Mouse (Mus musculus) MEL (cell line): ENCODE results near the gene Ms4a6d. TPM values are rescaled to one million over a fixed set of nuclear protein-coding genes. Genes with fewer than 3 reads are reported as not detected.
"Not testable (repeated sequence)": the region's sequence is repeated elsewhere in the genome, so short reads cannot be mapped to it uniquely, and the experiment has no call there.

Source experiments
- DNase-seq: peaks from one replicate; pipeline ENCODE4 v3.0.0; 2011; ENCODE audit warnings: low read depth, low spot score
- H3K27ac ChIP-seq: 2 replicates; pipeline ENCODE4 v1.5.1; 2012; ENCODE audit warnings: low read depth, mild to moderate bottlenecking, control low read depth, low read length, moderate library complexity; ENCODE audit not compliant: control insufficient read depth
- H3K27me3 ChIP-seq, 2 experiments: fragments of 150-350 bp in 1 of 2; sonication (generic) in 1 of 2; 2 replicates each; pipeline ENCODE4 v1.6.1; 2012; ENCODE audit warnings: low read length in 2 of 2, mild to moderate bottlenecking in 2 of 2, improper control_type of control experiment in 1 of 2, moderate library complexity in 1 of 2; ENCODE audit not compliant: insufficient read depth in 2 of 2, control insufficient read depth in 1 of 2
- H3K36me3 ChIP-seq, 2 experiments: 2 replicates each; pipeline ENCODE4 v1.6.1; 2012 to 2014; ENCODE audit warnings: low read length in 2 of 2, improper control_type of control experiment in 1 of 2, inconsistent platforms in 1 of 2, mild to moderate bottlenecking in 1 of 2; ENCODE audit not compliant: insufficient read depth in 2 of 2, control insufficient read depth in 1 of 2
- H3K4me1 ChIP-seq, 2 experiments: fragments of 150-350 bp in 1 of 2; sonication (generic) in 1 of 2; 2 replicates each; pipeline ENCODE4 v1.6.1; 2012; ENCODE audit warnings: low read length in 2 of 2, improper control_type of control experiment in 1 of 2, mild to moderate bottlenecking in 1 of 2; ENCODE audit not compliant: insufficient read depth in 2 of 2, control insufficient read depth in 1 of 2
- H3K4me3 ChIP-seq, 2 experiments: fragments of 150-350 bp in 1 of 2; sonication (generic) in 1 of 2; 2 replicates each; pipeline ENCODE4 v1.5.1; 2012; ENCODE audit warnings: low read depth in 2 of 2, low read length in 2 of 2, mild to moderate bottlenecking in 2 of 2, moderate library complexity in 2 of 2, control low read depth in 1 of 2, improper control_type of control experiment in 1 of 2; ENCODE audit not compliant: control insufficient read depth in 1 of 2, insufficient read depth in 1 of 2
- H3K79me2 ChIP-seq: 2 replicates; pipeline ENCODE4 v1.6.1; 2012; ENCODE audit warnings: mild to moderate bottlenecking, low read length, moderate library complexity; ENCODE audit not compliant: control insufficient read depth, poor library complexity, insufficient read depth
- H3K9ac ChIP-seq: 2 replicates; pipeline ENCODE4 v1.6.1; 2012; ENCODE audit warnings: low read depth, mild to moderate bottlenecking, control low read depth, low read length, moderate library complexity; ENCODE audit not compliant: control insufficient read depth, poor library complexity, severe bottlenecking
- H3K9me3 ChIP-seq: fragments of 150-350 bp; sonication (generic); replicated peaks from 2 replicates; pipeline ENCODE4 v1.6.1; 2012; ENCODE audit warnings: mild to moderate bottlenecking, low read length, improper control_type of control experiment, moderate library complexity; ENCODE audit not compliant: insufficient read depth
- BHLHE40 ChIP-seq: IDR thresholded peaks from 2 replicates; pipeline ENCODE4 v1.6.1; 2012; ENCODE audit warnings: low read depth, mild to moderate bottlenecking, inconsistent platforms, low read length, improper control_type of control experiment, borderline replicate concordance
- CHD2 ChIP-seq: IDR thresholded peaks from 2 replicates; pipeline ENCODE4 v1.6.1; 2011; ENCODE audit warnings: low read length, improper control_type of control experiment
- CTCF ChIP-seq, 3 experiments: IDR thresholded peaks in 2 of 3; conservative IDR thresholded peaks in 1 of 3; 2 replicates each; pipeline ENCODE4 v1.5.1; 2011 to 2012; ENCODE audit warnings: low read length in 3 of 3, low read depth in 2 of 3, mild to moderate bottlenecking in 2 of 3, improper control_type of control experiment in 1 of 3, inconsistent platforms in 1 of 3, mixed read lengths in 1 of 3, moderate library complexity in 1 of 3; ENCODE audit not compliant: control insufficient read depth in 1 of 3, insufficient read depth in 1 of 3, poor library complexity in 1 of 3, severe bottlenecking in 1 of 3
- E2F4 ChIP-seq: IDR thresholded peaks from 2 replicates; pipeline ENCODE4 v1.6.1; 2011; ENCODE audit warnings: low read depth, low read length, improper control_type of control experiment, borderline replicate concordance
- ETS1 ChIP-seq: IDR thresholded peaks from 2 replicates; pipeline ENCODE4 v1.6.1; 2012; ENCODE audit warnings: low read depth, mild to moderate bottlenecking, inconsistent platforms, low read length, improper control_type of control experiment, moderate library complexity
- GABPA ChIP-seq: IDR thresholded peaks from 2 replicates; pipeline ENCODE4 v1.6.1; 2012; ENCODE audit warnings: low read depth, mild to moderate bottlenecking, inconsistent platforms, low read length, improper control_type of control experiment, moderate library complexity
- JUND ChIP-seq: IDR thresholded peaks from 2 replicates; pipeline ENCODE4 v1.6.1; 2011; ENCODE audit warnings: low read depth, mild to moderate bottlenecking, improper control_type of control experiment, low read length
- KAT2A ChIP-seq: conservative IDR thresholded peaks from 2 replicates; pipeline ENCODE4 v1.6.1; 2012; ENCODE audit warnings: low read depth, low read length, improper control_type of control experiment, inconsistent platforms
- MAFK ChIP-seq: IDR thresholded peaks from 2 replicates; pipeline ENCODE4 v1.6.1; 2011; ENCODE audit warnings: low read depth, mild to moderate bottlenecking, low read length, improper control_type of control experiment, borderline replicate concordance
- MEF2A ChIP-seq: IDR thresholded peaks from 2 replicates; pipeline ENCODE4 v1.6.1; 2014; ENCODE audit warnings: low read depth, mild to moderate bottlenecking, inconsistent platforms, low read length, improper control_type of control experiment; ENCODE audit not compliant: poor library complexity, insufficient replicate concordance, severe bottlenecking; ENCODE audit errors: extremely low read depth
- POLR2A ChIP-seq, 2 experiments: IDR thresholded peaks; 2 replicates each; pipeline ENCODE4 v1.6.1; 2011 to 2012; ENCODE audit warnings: low read length in 2 of 2, mild to moderate bottlenecking in 2 of 2, control low read depth in 1 of 2, improper control_type of control experiment in 1 of 2, low read depth in 1 of 2, moderate library complexity in 1 of 2; ENCODE audit not compliant: control insufficient read depth in 1 of 2, insufficient read depth in 1 of 2, poor library complexity in 1 of 2
- RAD21 ChIP-seq: IDR thresholded peaks from 2 replicates; pipeline ENCODE4 v1.6.1; 2011; ENCODE audit warnings: mild to moderate bottlenecking, low read depth, low read length, improper control_type of control experiment
- TBP ChIP-seq: IDR thresholded peaks from 2 replicates; pipeline ENCODE4 v1.8.0; 2011; ENCODE audit warnings: low read depth, low read length, improper control_type of control experiment
- USF1 ChIP-seq: IDR thresholded peaks from 2 replicates; pipeline ENCODE4 v1.6.1; 2014; ENCODE audit warnings: low read depth, mild to moderate bottlenecking, inconsistent platforms, low read length, improper control_type of control experiment, moderate library complexity
- USF2 ChIP-seq, 2 experiments: IDR thresholded peaks; 2 replicates each; pipeline ENCODE4 v1.6.1; 2011 to 2012; ENCODE audit warnings: improper control_type of control experiment in 2 of 2, low read length in 2 of 2, borderline replicate concordance in 1 of 2, inconsistent platforms in 1 of 2, low read depth in 1 of 2, mild to moderate bottlenecking in 1 of 2; ENCODE audit not compliant: insufficient read depth in 1 of 2
- ZMIZ1 ChIP-seq: IDR thresholded peaks from 2 replicates; pipeline ENCODE4 v1.6.1; 2012; ENCODE audit warnings: low read depth, mild to moderate bottlenecking, inconsistent platforms, low read length, improper control_type of control experiment, moderate library complexity
- ZNF384 ChIP-seq: IDR thresholded peaks from 2 replicates; pipeline ENCODE4 v1.6.1; 2012; ENCODE audit warnings: low read depth, mild to moderate bottlenecking, inconsistent platforms, low read length, improper control_type of control experiment
- polyA plus RNA-seq, 2 experiments: library from polyadenylated mRNA; stranded (reverse) in 1 of 2; unstranded in 1 of 2; fragments of >175 nt in 1 of 2; fragments of >200 nt in 1 of 2; gene quantifications; 2 replicates each; pipeline versions ENCODE4 v1.2.1 to v1.2.4; 2012; ENCODE audit warnings: low replicate concordance in 2 of 2, low read depth in 1 of 2; ENCODE audit not compliant: insufficient read length in 2 of 2, insufficient read depth in 1 of 2, missing spikeins in 1 of 2
- total RNA-seq: library from RNA; depleted of rRNA; stranded (reverse); fragments of 300-350 nt; gene quantifications from 2 replicates; pipeline ENCODE4 v1.2.3, GENCODE M21; 2012

The Ms4a6d gene
- total and polyA plus RNA-seq, 3 experiments = not detected

DNA sequence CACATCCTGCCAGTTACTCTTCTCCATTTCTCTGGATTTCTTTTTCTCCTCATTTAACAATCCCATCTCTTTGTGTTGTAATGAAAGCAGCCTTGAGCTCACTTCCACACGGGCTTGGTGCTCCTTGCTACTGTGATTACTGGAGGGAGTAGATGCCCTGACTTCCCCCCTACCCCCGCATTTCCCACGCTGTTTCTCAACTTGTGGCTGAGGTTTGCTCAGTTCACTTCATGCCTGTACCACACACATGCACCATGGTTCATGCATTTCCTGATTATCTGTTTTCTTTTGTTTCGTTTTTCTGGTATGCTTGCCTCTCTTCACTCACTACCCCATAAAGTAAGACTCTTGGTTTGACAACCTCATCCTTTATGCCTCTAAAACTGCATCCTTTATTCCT is 15.4 kb downstream of the Ms4a6d start:
- no peaks in the 10 kb centered on the region; a peak in 2 of 4 replicates for H3K27me3 ChIP-seq
- H3K9ac ChIP-seq = no peak overlapping the region
- no peaks in the 10 kb centered on the region for H3K9me3 ChIP-seq
- no peaks in the 10 kb centered on the region for H3K79me2 ChIP-seq
- H3K4me3 ChIP-seq = no peak overlapping the region
- DNase-seq = no peak
- H3K27ac ChIP-seq = no peak overlapping the region
- no peaks in the 10 kb centered on the region for H3K4me1 ChIP-seq
- TF ChIP-seq USF1 (no peak), CHD2 (no peak), ZNF384 (no peak), KAT2A (no peak), POLR2A (IDR thresholded peaks at IDR 0.05; ENCODE audit: control insufficient read depth in 1 of 2, insufficient read depth in 1 of 2, low read depth in 1 of 2, low read length in 2 of 2, poor library complexity in 1 of 2) (no peak), CTCF (IDR thresholded peaks at IDR 0.05 in 2 of 3, conservative IDR thresholded peaks at IDR 0.05 in 1 of 3; ENCODE audit: control insufficient read depth in 1 of 3, insufficient read depth in 1 of 3, low read depth in 2 of 3, low read length in 3 of 3, poor library complexity in 1 of 3, severe bottlenecking in 1 of 3) (no peak), BHLHE40 (no peak), MAFK (no peak), RAD21 (no peak), USF2 (IDR thresholded peaks at IDR 0.05; ENCODE audit: borderline replicate concordance in 1 of 2, insufficient read depth in 1 of 2, low read depth in 1 of 2, low read length in 2 of 2) (no peak), GABPA (no peak), ZMIZ1 (no peak)
- H3K36me3 ChIP-seq = no peaks in the 10 kb centered on the region

DNA sequence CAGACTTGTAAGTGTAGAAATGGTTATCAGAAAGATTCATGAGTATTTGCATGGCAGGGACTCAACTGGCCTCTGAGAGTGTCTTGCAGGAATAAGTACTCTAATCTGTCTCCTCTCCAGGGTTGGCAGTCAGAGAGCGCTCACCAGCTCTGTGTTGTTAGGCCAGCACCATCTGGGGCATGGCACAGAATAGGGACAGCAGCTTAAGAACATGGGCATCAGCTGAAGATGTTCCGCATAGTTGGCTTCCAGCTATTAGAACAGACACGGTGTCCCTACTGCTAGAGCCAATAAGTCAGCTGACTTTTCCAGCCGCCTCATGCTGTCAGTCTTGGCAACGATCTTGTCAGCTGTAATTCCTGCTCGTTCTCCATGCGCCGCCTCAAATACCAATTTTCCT is 29.7 kb downstream of the Ms4a6d start:
- Histone ChIP-seq H3K36me3 (no peaks in the 10 kb centered on the region), H3K27me3 (peaks cover 1 to 9% of the 10 kb centered on the region in 2 experiments), H3K27ac (no peak overlapping the region), H3K4me1 (no peaks in the 10 kb centered on the region), H3K9me3 (no peaks in the 10 kb centered on the region), H3K4me3 (no peak overlapping the region), H3K79me2 (no peaks in the 10 kb centered on the region), H3K9ac (no peak overlapping the region)
- TF ChIP-seq E2F4 (no peak), CTCF (IDR thresholded peaks at IDR 0.05 in 2 of 3, conservative IDR thresholded peaks at IDR 0.05 in 1 of 3; ENCODE audit: control insufficient read depth in 1 of 3, insufficient read depth in 1 of 3, low read depth in 2 of 3, low read length in 3 of 3, poor library complexity in 1 of 3, severe bottlenecking in 1 of 3) (no peak), JUND (no peak), TBP (no peak), POLR2A (IDR thresholded peaks at IDR 0.05; ENCODE audit: control insufficient read depth in 1 of 2, insufficient read depth in 1 of 2, low read depth in 1 of 2, low read length in 2 of 2, poor library complexity in 1 of 2) (no peak), MEF2A (no peak), ETS1 (no peak)
- DNase-seq = no peak

DNA sequence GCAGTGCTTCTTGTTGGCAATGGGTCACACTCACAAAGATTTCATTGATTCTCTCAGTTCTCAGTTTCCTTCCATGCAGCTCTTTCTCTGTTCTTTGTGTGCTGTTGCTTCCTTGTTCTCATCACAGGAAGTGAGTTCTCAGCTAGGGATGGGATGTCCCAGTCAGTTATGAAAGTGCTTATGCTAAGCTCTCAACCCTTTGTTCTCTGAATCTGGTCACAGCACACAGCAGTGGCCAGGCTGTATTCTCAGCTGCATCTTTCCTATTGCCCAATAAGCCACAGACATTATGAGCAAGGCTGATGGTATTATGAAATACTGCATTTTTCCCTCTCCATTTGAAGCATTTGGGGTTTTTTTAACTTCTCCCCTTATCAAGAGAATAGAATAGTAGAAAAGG is 45.1 kb downstream of the Ms4a6d start:
- not testable (repeated sequence) for H3K4me1 ChIP-seq, H3K27me3 ChIP-seq, H3K9ac ChIP-seq, H3K79me2 ChIP-seq, H3K27ac ChIP-seq, H3K4me3 ChIP-seq, H3K9me3 ChIP-seq, DNase-seq, H3K36me3 ChIP-seq
